Mouse (Mus musculus): ENCODE results near the gene Tomm70a.

GRCm38 (mm10) chr16:57101174-57101573 is 20.3 kb upstream of the Tomm70a start:
- TF ChIP-seq POLR2A (IDR thresholded peaks at IDR 0.05; ENCODE audit: borderline replicate concordance, low read depth, low read length) (no peak), CTCF (IDR thresholded peaks at IDR 0.05; ENCODE audit: low read depth, low read length) (no peak)

All from bone marrow macrophage, adult 2 months (primary cell).